Mouse (Mus musculus): Measurements from ENCODE around the gene Phgdh. TPM values are rescaled to one million over a fixed set of nuclear protein-coding genes. Genes with fewer than 3 reads are reported as not detected.

The Phgdh gene
- polyA plus RNA-seq, 1 experiment from 2014 or later, result 436 TPM

- under 1% methylated on average over 46 of the region's 46 CpGs for WGBS
- peak overlapping the region; percentile 92 for H3K27ac ChIP-seq
Measured at GRCm38 (mm10) chr3:98339097-98339705, 589 bp downstream of the Phgdh start.

GRCm38 (mm10) chr3:98338584-98339041 lies 1.2 kb downstream of the Phgdh start:
- Histone ChIP-seq H3K4me3 (peak overlapping the region; percentile 80), H3K36me3 (replicated peaks) (peaks cover 33% of the 10 kb centered on the region), H3K27ac (peak overlapping the region; percentile 92), H3K4me1 (peaks cover 43% of the 10 kb centered on the region), H3K9me3 (no peaks in the 10 kb centered on the region), H3K27me3 (ENCODE audit: poor library complexity, severe bottlenecking) (no peaks in the 10 kb centered on the region; the same call in 1 of the 2 replicates)
- WGBS, result 5% methylated on average over 15 of the region's 15 CpGs
- DNase-seq (ENCODE audit: extremely low spot score, low spot score), result peak; percentile 60

More at GRCm38 (mm10) chr3:98339097-98339705, 589 bp downstream of the Phgdh start:
- peak; percentile 57 for DNase-seq (ENCODE audit: extremely low spot score, low spot score)
- Histone ChIP-seq H3K27me3 (ENCODE audit: poor library complexity, severe bottlenecking) (no peaks in the 10 kb centered on the region; the same call in 1 of the 2 replicates), H3K36me3 (replicated peaks) (peaks cover 28% of the 10 kb centered on the region), H3K4me3 (peak overlapping the region; percentile 80), H3K9me3 (no peaks in the 10 kb centered on the region), H3K4me1 (peaks cover 43% of the 10 kb centered on the region)

- WGBS, result 88% methylated on average over 22 of the region's 22 CpGs
- DNase-seq (ENCODE audit: extremely low spot score, low spot score), result no peak
- H3K36me3 ChIP-seq (replicated peaks), result peaks cover 49% of the 10 kb centered on the region
- H3K27me3 ChIP-seq (ENCODE audit: poor library complexity, severe bottlenecking), result no peaks in the 10 kb centered on the region; the same call in 1 of the 2 replicates
- H3K4me3 ChIP-seq, result peak overlapping the region; percentile 80
- H3K27ac ChIP-seq, result peak overlapping the region; percentile 30; the same call in 1 of the 2 replicates
- H3K4me1 ChIP-seq, result peaks cover 43% of the 10 kb centered on the region
- H3K9me3 ChIP-seq, result no peaks in the 10 kb centered on the region
Measured at GRCm38 (mm10) chr3:98336661-98337654, 2.8 kb downstream of the Phgdh start.

- WGBS, result 84% methylated on average over 7 of the region's 7 CpGs
- H3K27me3 ChIP-seq (ENCODE audit: poor library complexity, severe bottlenecking), result no peaks in the 10 kb centered on the region; the same call in 1 of the 2 replicates
Measured at GRCm38 (mm10) chr3:98335886-98336285, 3.9 kb downstream of the Phgdh start.

GRCm38 (mm10) chr3:98335331-98335730 lies 4.5 kb downstream of the Phgdh start:
- no peak overlapping the region for H3K4me3 ChIP-seq
- no peaks in the 10 kb centered on the region for H3K9me3 ChIP-seq
- H3K27me3 ChIP-seq (ENCODE audit: poor library complexity, severe bottlenecking), result no peaks in the 10 kb centered on the region
- H3K36me3 ChIP-seq (replicated peaks), result peaks cover 65% of the 10 kb centered on the region
- peaks cover 43% of the 10 kb centered on the region for H3K4me1 ChIP-seq
- no peak overlapping the region for H3K27ac ChIP-seq
- DNase-seq (ENCODE audit: extremely low spot score, low spot score), result no peak

More at GRCm38 (mm10) chr3:98335886-98336285, 3.9 kb downstream of the Phgdh start:
- Histone ChIP-seq H3K9me3 (no peaks in the 10 kb centered on the region), H3K4me3 (peak overlapping the region; percentile 3; the same call in 1 of the 2 replicates), H3K36me3 (replicated peaks) (peaks cover 60% of the 10 kb centered on the region), H3K4me1 (peaks cover 43% of the 10 kb centered on the region), H3K27ac (peak overlapping the region; percentile 35; the same call in 1 of the 2 replicates)
- DNase-seq (ENCODE audit: extremely low spot score, low spot score), result no peak

GRCm38 (mm10) chr3:98334010-98334409 lies 5.8 kb downstream of the Phgdh start:
- WGBS, result 86% methylated on average over 2 of the region's 2 CpGs
- H3K4me1 ChIP-seq, result peaks cover 38% of the 10 kb centered on the region
- no peaks in the 10 kb centered on the region for H3K27me3 ChIP-seq (ENCODE audit: poor library complexity, severe bottlenecking)
- H3K27ac ChIP-seq, result no peak overlapping the region
- DNase-seq (ENCODE audit: extremely low spot score, low spot score), result no peak
- no peaks in the 10 kb centered on the region for H3K9me3 ChIP-seq
- no peak overlapping the region for H3K4me3 ChIP-seq
- H3K36me3 ChIP-seq (replicated peaks), result peaks cover 78% of the 10 kb centered on the region

GRCm38 (mm10) chr3:98324235-98324634 lies 15.6 kb downstream of the Phgdh start:
- 81% methylated on average over 9 of the region's 9 CpGs for WGBS
- H3K9me3 ChIP-seq, result no peaks in the 10 kb centered on the region
- peaks cover 95% of the 10 kb centered on the region for H3K36me3 ChIP-seq (replicated peaks)

GRCm38 (mm10) chr3:98322209-98322608 lies 17.6 kb downstream of the Phgdh start:
- DNase-seq (ENCODE audit: extremely low spot score, low spot score), result no peak
- no peak overlapping the region for H3K4me3 ChIP-seq

More at GRCm38 (mm10) chr3:98324235-98324634, 15.6 kb downstream of the Phgdh start:
- peaks cover 18% of the 10 kb centered on the region for H3K4me1 ChIP-seq
- no peak for DNase-seq (ENCODE audit: extremely low spot score, low spot score)
- peak overlapping the region; percentile 17; the same call in 1 of the 2 replicates for H3K27ac ChIP-seq
- no peaks in the 10 kb centered on the region for H3K27me3 ChIP-seq (ENCODE audit: poor library complexity, severe bottlenecking)
- no peak overlapping the region for H3K4me3 ChIP-seq

GRCm38 (mm10) chr3:98319190-98319589 lies 20.6 kb downstream of the Phgdh start:
- peaks cover 40% of the 10 kb centered on the region for H3K4me1 ChIP-seq
- no peaks in the 10 kb centered on the region for H3K9me3 ChIP-seq
- 38% methylated on average over 2 of the region's 2 CpGs for WGBS
- H3K27ac ChIP-seq, result peak overlapping the region; percentile 84
- H3K36me3 ChIP-seq (replicated peaks), result peaks cover 94% of the 10 kb centered on the region
- H3K27me3 ChIP-seq (ENCODE audit: poor library complexity, severe bottlenecking), result no peaks in the 10 kb centered on the region
- DNase-seq (ENCODE audit: extremely low spot score, low spot score), result peak; percentile 66
- H3K4me3 ChIP-seq, result no peak overlapping the region

More at GRCm38 (mm10) chr3:98322209-98322608, 17.6 kb downstream of the Phgdh start:
- no peak overlapping the region for H3K27ac ChIP-seq
- H3K9me3 ChIP-seq, result no peaks in the 10 kb centered on the region
- 95% methylated on average over 5 of the region's 5 CpGs for WGBS
- no peaks in the 10 kb centered on the region for H3K27me3 ChIP-seq (ENCODE audit: poor library complexity, severe bottlenecking)
- peaks cover 37% of the 10 kb centered on the region for H3K4me1 ChIP-seq
- H3K36me3 ChIP-seq (replicated peaks), result peaks cover 95% of the 10 kb centered on the region

GRCm38 (mm10) chr3:98317143-98317542 lies 22.6 kb downstream of the Phgdh start:
- Histone ChIP-seq H3K27ac (peak overlapping the region; percentile 84; the same call in 1 of the 2 replicates), H3K27me3 (ENCODE audit: poor library complexity, severe bottlenecking) (no peaks in the 10 kb centered on the region), H3K4me1 (peaks cover 40% of the 10 kb centered on the region), H3K4me3 (no peak overlapping the region), H3K9me3 (no peaks in the 10 kb centered on the region), H3K36me3 (replicated peaks) (peaks cover 92% of the 10 kb centered on the region)
- WGBS, result 84% methylated on average over 3 of the region's 3 CpGs
- no peak for DNase-seq (ENCODE audit: extremely low spot score, low spot score)

GRCm38 (mm10) chr3:98315181-98315580 lies 24.6 kb downstream of the Phgdh start:
- Histone ChIP-seq H3K27ac (no peak overlapping the region), H3K4me1 (peaks cover 32% of the 10 kb centered on the region), H3K4me3 (no peak overlapping the region), H3K27me3 (ENCODE audit: poor library complexity, severe bottlenecking) (no peaks in the 10 kb centered on the region), H3K36me3 (replicated peaks) (peaks cover 83% of the 10 kb centered on the region), H3K9me3 (no peaks in the 10 kb centered on the region)
- 93% methylated on average over 2 of the region's 2 CpGs for WGBS
- DNase-seq (ENCODE audit: extremely low spot score, low spot score), result no peak

GRCm38 (mm10) chr3:98313294-98314155 lies 26.3 kb downstream of the Phgdh start:
- H3K4me3 ChIP-seq, result no peak overlapping the region
- H3K9me3 ChIP-seq, result no peaks in the 10 kb centered on the region
- H3K27ac ChIP-seq, result no peak overlapping the region
- peaks cover 15% of the 10 kb centered on the region for H3K4me1 ChIP-seq
- DNase-seq (ENCODE audit: extremely low spot score, low spot score), result no peak
- 83% methylated on average over 9 of the region's 9 CpGs for WGBS
- peaks cover 67% of the 10 kb centered on the region for H3K36me3 ChIP-seq (replicated peaks)
- H3K27me3 ChIP-seq (ENCODE audit: poor library complexity, severe bottlenecking), result no peaks in the 10 kb centered on the region
